Mouse (Mus musculus): Measurements from ENCODE around the gene Psg23.
"Not testable (repeated sequence)": the region's sequence is repeated elsewhere in the genome, so short reads cannot be mapped to it uniquely, and the experiment has no call there.

Gene Psg23

DNA sequence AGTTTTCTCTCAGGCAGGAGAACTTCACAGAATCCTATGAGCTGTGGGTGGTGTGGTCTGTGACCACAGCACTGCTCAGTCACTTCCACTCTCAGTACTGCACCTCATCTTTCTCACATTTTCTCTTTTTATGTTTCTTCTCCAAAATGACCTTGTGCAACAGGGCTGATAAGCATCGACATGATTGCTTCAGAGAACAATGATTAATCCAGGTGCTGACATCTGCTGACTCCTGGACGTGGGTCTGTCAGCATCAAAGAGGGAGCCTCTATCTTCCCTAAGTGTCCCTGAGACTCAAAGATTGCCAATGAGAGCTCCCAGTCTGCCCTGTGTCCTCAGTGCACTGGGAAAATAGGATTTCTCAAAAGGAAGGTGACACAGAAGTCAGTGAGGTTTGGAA, at the start of gene Psg23:
Gene Psg23, minus strand, starts transcription at position 101 of the 400 bp plus-strand sequence.
- DNase-seq: not testable (repeated sequence)

GRCm38 (mm10) chr7:18656625-18657024, 40.3 kb upstream of the Psg23 start, which contains the start of gene Psg21:
Gene Psg21, minus strand, starts transcription at chr7:18656725.
- DNase-seq: not testable (repeated sequence)

DNA sequence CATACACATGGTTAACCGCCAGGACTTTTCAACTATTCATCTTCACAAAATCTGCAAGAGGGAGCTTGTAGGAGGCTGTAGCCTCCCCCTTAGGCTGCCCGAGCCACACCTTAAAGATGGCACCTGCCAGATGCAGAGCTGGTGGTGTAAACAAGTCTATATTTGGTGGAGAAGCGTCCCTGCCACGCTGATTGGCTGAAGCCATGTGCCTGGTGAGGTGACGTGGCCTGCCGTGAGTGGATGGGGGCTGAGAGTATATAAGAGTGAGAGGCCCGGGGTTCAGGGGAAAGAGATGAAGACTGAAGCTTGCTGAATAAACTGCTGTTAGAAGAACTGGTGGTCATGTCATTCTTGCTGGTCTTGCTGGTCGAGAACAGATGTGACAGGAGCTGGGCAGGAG, 10.6 kb upstream of the Psg23 start:
- DNase-seq: not testable (repeated sequence)

DNA sequence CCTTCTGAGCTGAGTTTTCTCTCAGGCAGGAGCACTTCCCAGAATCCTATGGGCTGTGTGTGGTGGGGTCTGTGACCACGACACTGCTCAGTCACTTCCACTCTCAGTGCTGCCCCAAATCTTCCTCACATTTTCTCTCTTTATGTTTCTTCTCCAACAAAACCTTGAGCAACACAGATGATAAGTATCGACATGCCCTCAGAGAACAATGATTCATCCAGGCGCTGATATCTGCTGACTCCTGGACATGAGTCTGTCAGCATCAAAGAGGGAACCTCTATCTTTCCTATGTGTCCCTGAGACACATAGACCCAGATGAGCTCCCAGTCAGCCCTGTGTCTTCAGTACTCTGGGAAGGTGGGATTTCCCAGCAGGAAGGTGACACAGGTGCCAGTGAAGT, 49.1 kb downstream of the Psg23 start, which contains the start of gene Psg27:
Gene Psg27, minus strand, starts transcription at position 101 of the 400 bp plus-strand sequence.
- no peak for DNase-seq

DNA sequence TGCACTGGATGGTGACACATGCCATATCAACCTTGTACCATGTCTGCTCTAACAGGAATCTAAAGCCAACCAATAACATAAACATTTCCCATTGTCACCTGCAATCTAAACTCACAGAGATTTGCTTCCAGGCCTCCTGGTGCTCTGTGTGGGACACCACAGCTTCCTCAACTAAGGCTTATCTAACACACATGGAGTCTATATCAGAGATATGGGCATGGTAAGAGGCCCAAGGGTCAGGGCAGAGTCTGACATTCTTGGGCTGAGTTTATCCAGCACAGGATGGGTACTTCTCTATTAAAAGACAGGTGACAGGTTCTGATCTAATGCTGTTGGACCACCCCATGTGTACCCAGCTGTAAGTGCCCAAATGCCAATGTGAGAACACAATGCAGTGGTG, 56.5 kb downstream of the Psg23 start:
- no peak for DNase-seq

Data from thymus, postnatal 4 days (tissue).